Mouse (Mus musculus) cerebellum, postnatal 36 days (tissue): ENCODE data around the gene Wls.

Experiments used
- DNase-seq, 2 experiments: peaks; one replicate each; pipeline ENCODE4 v3.0.0; 2021 to 2022; ENCODE audit warnings: mixed read lengths in 2 of 2

Wls gene

GRCm38 (mm10) chr3:159917328-159918090, 78.0 kb downstream of the Wls start:
- DNase-seq: no peak
